Mouse (Mus musculus) left cerebral cortex, adult 8-10 months (tissue): ENCODE results near the gene Nfatc4. TPM values are rescaled to one million over a fixed set of nuclear protein-coding genes. Genes with fewer than 3 reads are reported as not detected.

Source experiments
- DNase-seq, 2 experiments: peaks; one replicate each; pipeline ENCODE4 v3.0.0; 2022; ENCODE audit warnings: low spot score in 2 of 2
- total RNA-seq, 4 experiments: library from RNA; stranded (reverse); gene quantifications; 2 replicates each; pipeline ENCODE4 v1.2.4; 2022

Nfatc4 gene
- 1 to 10 TPM; 1.0 to 2.7 (median 2.1) TPM for total RNA-seq

GRCm38 (mm10) chr14:55822991-55823762, at the start of gene Nfatc4:
Gene Nfatc4, plus strand, starts transcription at chr14:55823144.
- peak in 1 of 2 experiments; percentile 11 for DNase-seq

DNA sequence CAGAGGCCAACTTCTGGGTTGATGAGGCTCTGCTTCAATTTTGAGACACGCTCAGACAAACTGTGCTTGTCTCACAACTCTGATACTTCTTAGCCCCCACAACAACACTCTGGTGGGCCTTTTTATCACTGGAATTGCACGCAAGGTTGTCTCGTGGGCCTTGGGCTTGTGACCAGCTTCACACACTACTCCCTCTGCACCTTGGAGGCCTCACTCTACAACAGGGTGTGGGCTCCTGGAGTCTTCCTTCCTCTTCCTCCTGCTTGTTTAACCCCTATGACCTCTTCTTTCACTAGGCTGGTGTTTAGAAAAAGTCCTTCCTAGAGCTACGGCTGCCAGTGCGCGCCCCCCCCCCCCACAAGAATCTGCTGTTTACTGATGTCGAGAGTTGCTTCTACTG, 46.2 kb upstream of the Nfatc4 start:
- DNase-seq, result no peak

GRCm38 (mm10) chr14:55777176-55777575, 45.8 kb upstream of the Nfatc4 start:
- no peak for DNase-seq

- DNase-seq, result no peak
These were observed 45.1 kb upstream of the Nfatc4 start for GRCm38 (mm10) chr14:55777806-55778205.

GRCm38 (mm10) chr14:55778686-55779085, 44.3 kb upstream of the Nfatc4 start:
- DNase-seq, result peak in 1 of 2 experiments; percentile 4

DNA sequence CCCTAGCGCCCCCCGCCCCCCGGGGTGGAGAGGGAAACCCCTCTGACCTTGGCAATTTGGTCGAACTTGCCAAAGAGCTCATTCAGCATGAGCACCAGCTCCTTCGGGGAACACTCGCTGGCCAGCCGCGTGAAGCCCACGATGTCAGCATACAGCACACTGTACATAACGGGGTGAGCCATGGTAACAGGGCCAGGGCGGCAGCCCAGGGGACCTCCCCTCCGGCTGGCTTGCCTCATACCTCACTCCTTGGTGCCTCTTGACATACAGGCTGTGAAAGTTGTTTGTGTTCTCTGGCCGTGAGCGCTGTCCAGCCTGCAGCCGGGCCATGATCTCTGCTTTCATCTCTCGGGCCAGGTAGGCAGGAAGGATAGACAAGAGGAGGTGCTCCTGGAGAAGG, 43.3 kb upstream of the Nfatc4 start:
- DNase-seq, result peak in 1 of 2 experiments; percentile 4

DNA sequence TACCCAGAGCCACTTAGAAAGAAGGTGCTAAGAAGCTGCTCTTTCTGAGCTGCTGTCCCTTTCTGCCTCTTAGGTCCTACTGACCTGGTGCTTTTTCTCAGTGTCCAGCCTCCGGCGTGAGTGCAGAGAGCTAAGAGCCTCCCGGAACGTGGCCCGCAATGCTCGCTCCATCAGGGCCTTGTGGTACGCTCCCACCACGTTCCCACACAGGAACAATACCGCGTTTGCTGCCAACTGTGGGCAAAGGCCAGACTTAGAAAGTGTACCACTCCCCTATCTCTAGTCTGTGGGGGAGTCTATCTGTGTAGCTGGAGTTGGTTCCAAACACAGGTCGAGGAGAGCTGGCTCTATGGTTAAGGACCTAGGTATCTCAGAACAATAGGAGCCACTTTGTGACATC, 42.2 kb upstream of the Nfatc4 start:
- no peak for DNase-seq

DNA sequence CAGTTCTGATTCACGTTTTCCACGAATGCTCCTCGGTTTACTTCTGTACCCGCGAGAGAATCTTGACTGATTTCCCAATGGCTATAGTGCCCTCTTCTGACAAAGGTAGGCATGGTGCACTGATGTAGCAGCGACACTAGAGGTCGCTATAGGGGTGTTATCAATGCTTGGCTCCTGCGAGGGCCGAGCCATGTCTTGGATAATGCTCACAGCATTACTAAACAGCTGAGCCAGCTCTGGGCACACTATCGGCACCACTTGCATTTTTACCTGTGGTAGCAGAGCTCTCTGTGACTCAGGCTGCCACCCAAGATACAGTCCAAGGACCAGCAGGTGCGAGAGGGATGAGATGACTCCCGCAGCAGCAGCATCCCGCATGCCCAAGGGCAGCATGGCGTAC, 41.6 kb upstream of the Nfatc4 start:
- DNase-seq, result no peak

- no peak for DNase-seq
These were observed 40.5 kb upstream of the Nfatc4 start for GRCm38 (mm10) chr14:55782361-55782960.

GRCm38 (mm10) chr14:55783171-55783957, 39.6 kb upstream of the Nfatc4 start:
- DNase-seq, result no peak

DNA sequence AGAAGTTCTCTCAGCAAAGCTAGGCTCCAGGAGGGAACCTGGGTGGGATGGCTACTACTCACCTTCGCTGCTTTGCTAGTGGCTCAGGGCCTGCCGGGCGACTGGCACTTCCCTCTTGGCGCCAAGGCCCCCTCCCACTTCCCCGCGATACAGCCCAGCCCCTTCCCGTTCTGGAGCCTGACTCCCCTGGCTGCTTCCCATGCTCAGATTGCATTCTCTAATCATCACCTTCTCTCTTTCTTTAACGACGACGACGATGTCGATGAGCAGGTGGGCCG, 39.0 kb upstream of the Nfatc4 start, which contains the start of gene Adcy4:
Gene Adcy4, minus strand, starts transcription at position 138 of the 278 bp plus-strand sequence.
- DNase-seq, result no peak

DNA sequence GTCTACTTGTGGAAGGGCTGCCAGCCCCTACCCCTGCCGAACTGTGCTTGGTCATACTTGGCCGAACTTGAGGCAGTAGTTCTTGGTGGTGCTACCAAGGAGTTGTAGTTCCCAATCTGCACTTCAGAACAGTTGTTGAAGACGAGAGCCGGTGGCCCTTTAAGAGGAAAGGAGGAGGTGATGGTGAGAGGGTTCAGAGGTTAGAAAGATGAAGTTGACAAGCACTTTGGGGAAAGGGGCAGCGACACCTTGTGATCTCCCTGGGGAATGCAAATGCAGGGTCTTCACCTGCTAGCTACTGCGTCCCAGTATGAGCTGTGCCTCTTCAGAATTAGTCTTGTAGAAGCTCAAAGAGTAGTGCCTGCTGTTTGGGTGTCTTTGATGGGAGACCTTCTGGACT, 37.7 kb upstream of the Nfatc4 start:
- DNase-seq, result no peak

DNA sequence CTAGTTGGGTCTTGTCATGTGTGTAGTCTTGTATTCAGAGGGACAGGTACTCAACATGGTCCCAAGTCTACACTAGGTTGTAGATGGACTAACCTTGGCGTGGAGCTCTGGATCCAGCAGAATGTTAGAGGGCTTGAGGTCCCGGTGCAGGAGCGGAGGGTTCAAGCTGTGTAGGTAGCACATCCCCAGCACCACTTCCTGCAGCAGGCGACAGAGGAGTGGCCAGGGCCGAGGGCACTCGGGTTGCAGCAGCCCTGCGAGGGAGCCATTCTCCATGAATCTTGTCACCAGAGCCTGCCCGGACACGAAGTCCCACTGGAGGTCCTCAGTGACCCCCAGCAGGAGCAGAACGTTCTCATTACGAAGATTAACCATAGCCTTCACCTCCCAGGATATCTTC, 35.2 kb upstream of the Nfatc4 start:
- DNase-seq, result no peak

DNA sequence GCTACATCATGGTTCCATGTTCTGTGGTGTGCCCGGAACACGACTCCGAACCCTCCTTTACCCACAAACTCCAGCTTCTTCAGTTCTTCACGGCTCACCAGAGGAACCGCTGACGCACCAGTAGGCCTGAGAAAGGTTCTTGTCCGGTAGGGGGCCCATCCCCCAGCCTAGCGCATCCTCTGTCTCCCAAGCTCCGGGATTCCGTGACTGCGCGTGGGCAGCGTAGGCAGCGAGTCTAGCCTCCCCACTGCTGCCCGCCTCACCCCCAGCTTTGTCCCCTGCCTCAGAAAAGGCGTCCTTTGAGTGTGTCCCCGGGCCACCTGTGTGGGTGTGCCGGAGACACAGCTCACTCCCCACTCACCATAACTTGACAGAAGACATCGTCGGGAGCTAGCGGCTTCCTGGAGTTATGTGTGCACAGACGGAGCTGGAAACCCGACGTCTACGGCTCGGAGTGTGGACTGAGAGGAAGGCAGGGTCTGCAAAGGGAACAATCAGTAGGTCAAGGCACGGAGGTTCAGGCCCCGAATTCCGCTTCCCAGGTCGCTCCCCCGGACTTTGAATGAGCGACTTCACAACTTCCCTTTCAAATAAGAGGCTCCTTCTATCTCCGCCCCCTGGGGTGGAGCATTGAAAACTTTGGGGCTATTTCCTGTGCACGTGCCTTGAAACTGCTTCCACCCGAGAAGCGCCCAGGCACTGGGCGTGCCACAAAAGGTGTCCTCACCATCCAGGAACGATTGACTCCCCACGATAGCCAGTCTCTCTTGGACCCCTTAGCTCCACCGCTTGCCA, 34.5 kb upstream of the Nfatc4 start, which contains the start of gene Ripk3:
Gene Ripk3, minus strand, starts transcription at position 610 of the 795 bp plus-strand sequence.
- DNase-seq, result no peak

DNA sequence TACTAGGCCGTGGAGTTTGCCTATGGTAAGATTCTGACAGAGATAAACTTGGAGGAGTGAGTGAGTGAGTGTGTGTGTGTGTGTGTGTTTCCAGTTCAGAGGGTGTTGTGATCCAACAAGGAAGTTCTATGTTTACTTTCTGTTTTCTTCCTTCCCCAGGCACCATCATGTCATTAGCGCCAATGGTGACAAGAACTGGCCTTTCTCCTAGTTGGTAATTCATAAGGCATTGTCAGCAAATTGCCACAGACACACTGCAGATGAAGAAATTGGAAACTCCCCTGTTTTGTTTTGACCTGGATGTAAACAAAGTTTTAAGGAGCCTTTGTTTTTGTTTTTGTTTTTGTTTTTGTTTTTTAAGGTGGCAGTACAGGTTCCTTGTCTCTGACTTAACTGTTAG, 29.5 kb upstream of the Nfatc4 start:
- DNase-seq, result no peak

DNA sequence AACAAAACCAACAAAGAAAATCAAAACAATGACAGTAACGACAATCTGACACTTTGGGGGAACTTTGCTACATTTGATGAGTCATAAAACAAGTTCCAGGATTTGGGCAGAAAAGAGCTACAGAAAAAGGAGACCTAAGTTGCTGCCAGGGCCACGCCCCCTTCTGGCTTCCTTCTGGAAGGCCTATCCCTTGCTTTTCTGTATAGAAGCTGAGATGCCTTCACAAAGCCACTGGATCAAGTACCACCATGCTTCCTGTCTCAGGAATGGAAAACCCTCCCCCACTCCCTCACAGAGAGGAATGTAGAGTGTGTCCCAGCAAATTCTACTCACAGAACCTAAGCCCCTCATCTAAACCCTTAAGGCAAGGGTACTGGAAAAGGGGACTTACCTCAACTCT, 29.0 kb upstream of the Nfatc4 start:
- DNase-seq, result no peak

- DNase-seq, result no peak
These were observed 27.4 kb upstream of the Nfatc4 start for GRCm38 (mm10) chr14:55795380-55796163.

- DNase-seq, result peak in 1 of 2 experiments; percentile 65
These were observed 8.1 kb upstream of the Nfatc4 start for GRCm38 (mm10) chr14:55814885-55815284.

DNA sequence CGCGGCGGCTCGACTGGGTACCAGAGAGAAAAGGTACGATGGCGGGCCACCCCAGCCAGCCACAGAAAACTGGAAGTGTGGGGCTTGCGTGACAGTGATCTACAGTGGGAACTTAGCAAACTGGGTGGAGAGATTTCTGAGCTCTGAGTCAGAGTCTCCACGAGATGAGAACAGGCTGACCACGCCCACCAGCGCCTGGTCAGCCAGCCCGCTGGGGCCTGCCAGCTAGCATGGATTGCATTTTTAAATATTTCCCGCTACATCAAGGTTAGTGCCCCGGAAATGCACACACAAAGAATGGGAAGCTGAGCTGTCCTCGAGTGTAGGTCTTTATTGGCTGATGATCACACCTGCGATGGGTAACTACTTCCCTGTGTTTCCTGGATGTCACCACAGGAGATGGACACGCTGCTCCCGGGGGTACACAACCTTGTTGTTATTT, 7.6 kb upstream of the Nfatc4 start:
- DNase-seq, result no peak

- no peak for DNase-seq
These were observed 3.0 kb upstream of the Nfatc4 start for GRCm38 (mm10) chr14:55819845-55820405.
